Mouse (Mus musculus) 3T3-L1 (cell line): ENCODE results near the gene Pla2g2c.

ENCODE experiments used
- DNase-seq: peaks from one replicate; pipeline ENCODE4 v3.0.0-alpha.2; 2015; ENCODE audit warnings: low read depth, low spot score

Gene Pla2g2c

DNA sequence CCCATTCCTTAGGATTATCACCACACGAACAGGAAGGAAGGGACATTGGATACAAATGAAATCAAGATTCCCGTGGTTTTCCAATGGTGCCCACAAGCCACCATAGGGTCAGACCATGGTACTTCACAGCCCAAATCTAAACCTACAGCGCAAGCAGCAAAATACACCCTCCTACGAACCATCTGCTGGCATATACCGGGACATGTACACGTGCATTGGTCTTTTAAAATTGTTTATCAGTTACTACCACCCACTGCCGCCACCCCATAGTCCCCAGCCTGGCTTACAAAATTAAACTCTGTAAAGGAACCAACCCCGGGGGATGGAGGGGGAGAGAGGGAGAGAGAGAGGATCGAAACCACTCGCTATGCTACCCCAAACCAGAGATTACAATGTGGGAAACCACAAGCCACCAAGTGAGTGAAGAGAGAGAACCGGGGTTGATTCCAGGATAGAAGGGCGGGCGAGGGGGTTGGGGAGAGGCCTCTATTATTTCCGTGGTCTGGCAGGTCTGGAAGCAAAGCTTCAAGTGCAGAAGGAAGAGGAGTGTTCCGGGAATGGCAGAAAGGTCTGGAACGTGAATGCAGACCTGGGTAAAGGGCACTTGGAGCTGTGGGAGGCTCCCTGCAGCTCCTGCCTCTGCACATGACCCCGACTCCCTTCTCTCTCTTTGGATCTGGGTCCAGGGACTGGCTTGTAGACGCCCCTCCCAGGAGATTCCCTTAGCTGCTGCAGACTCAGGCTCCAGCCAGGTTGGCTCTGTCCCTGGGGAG, at the start of gene Pla2g2c:
Gene Pla2g2c (plus strand): TSS at position 439 of the 773 bp plus-strand sequence.
- no peak for DNase-seq

DNA sequence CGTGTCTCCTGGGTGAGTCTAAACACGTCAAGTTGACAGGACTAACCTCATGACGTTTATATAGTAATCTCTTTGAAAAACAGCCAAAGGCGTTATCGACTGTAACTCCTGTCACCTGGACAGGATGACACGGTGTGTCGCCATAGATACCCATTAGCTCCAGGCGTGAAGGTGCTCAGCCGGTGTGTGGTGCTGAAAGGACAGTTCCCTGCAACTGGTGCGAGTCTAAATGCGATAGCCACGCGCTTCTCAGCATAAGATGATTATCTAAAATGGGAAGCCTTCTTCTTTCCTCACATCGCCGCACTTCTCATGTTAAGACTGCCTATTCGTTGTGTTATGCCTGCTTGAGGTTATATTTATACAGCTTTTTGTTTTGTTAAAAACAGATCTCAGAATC, 48.1 kb upstream of the Pla2g2c start:
- peak; percentile 4 for DNase-seq

DNA sequence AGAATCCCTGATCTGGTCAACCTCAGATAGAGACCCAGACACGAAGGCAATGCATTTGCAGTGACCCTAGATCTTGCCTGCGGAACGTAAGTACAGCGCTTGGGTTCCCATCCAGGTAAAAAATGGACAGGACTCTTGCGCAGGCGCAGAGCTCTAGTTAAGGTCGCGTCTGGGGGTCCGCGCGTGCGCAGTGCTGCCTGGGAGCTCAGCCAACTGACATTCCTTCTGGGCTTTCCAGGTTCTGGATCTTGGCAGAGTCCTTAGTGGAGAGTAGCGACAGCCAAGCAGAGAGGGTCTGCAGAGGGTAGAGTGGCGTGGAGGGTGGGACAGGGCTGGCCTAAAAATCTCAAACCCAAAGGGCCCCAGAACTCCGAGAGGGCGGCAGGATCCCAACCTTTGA, 47.0 kb upstream of the Pla2g2c start:
- DNase-seq, result no peak

DNA sequence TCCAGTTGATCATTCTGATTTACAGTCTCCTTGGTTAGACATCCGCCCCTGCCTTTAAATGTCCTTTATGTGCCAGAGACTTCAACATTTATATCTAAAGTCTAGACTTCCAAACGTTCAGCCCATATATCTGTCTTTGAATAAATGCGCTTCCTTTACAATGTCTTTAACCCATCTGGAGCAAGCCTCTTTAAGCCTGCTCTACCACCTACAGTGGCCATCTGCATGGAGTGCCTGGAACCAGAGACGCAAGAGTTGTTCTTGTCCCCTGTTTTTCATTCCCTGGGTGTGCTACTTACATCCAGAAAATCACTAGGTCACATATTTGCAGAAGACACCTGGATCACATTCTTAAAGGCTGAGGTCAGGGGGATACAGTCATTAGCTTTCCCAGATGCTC, 44.5 kb upstream of the Pla2g2c start:
- DNase-seq, result no peak

DNA sequence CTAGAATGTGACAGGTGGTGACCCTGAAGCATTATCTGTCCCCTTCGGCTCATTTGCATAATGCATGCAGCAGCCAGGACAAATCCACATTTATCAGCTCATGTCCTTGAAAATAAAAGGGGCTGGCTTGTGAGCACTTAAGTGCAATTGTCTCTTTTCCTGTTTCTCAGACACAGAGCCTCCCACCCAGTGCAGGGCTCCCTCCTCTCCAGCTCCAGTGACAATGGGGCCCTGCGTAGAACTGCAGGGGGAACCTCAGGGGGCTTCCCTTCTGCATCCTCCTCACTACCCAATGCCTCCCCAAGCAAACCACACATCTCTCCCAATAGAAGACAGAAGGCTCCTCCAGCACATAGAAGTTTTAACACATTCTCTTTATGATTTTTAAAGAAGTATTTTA, 41.8 kb upstream of the Pla2g2c start:
- no peak for DNase-seq

DNA sequence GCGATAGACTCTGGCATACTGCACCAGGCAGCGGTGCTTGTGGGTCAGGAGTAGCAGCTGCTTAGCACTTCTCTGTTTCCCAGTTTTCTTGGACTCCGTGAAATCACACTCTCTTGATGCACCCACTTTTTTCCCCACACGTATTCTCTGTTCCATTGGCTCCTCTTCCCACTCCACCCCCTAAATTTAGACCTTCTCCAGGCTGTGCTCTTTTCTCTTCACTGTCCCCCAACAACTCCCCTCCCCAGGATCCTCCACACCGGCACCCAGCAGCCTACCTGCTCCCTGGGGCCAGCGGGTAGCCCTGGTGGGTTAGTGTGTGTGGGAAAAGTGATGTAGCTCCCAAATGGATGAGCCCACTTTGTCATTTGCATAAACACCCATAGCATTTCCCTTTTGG, 38.8 kb upstream of the Pla2g2c start:
- DNase-seq, result no peak

DNA sequence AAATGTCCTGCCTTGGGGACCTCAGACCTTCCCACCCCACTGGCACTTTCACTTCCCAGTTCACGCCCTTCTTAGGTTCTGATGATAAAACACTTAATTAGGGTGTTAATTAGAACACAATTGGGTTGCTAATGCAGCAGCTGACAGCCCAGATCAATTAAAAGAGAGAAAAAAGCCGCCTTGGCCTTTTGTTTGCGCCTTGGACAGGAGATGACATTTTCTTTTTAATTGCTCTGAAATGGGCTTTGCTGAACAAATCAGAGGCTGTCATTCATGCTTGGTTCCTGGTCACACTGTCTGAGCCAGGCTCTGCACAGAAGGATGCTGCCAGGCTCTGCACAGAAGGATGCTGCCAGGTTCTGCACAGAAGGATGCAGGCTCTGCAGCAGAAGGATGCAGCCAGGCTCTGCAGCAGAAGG, 35.5 kb upstream of the Pla2g2c start:
- DNase-seq, result no peak

DNA sequence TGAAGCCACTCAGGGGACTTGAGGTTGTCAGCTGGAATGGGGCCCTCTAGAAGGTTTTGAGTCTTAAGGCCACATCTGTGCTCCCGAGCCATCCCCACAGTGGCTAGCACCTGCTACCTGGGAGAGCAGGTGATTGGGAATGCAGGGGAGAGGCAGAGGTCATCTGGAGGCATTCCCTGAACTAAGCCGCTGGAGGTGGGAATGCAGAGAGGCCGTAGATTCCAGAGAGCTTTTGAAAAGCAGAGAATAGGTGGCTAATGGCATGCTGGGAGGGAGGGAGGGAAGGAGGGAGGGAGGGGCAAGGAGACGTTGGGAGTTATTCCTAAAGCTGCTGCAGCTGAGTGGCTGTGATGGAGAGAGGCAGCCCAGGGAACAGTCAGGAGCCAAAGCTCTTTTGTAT, 34.0 kb upstream of the Pla2g2c start:
- no peak for DNase-seq

DNA sequence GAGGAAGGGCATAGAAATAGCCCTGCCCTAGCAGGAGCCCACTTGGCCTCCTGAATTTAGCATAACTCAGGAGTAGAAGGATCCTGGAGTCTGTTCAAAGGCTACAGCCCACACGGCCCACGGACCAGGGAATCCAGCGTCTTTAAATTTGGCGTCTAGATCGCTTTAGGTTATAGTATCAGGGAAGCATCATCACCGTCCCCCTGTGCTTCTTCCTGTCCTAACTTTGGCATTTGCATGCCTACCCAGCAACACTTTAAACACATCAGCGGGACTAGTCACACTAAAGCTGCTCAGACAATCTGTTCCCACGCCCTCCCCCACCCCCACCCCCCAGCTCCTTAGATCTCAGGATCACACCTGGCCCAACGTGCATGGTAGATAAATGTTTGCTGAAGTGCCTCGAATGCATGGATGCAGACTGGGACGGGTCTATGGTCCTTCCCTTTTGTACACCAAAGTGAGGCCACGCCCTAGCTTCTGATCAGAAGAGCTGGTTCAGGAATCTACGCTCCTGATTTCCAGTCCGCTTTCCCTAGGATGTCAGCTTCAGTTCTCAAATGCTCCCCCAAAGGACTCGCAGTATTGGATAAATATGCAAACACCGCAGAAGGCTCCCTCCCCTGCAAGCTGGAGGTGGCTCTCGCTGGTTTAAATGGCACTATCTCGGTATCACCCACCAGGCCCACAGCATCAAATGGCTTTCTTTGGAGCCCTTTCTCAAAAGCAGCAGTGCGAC, 33.0 kb upstream of the Pla2g2c start:
- DNase-seq, result no peak

DNA sequence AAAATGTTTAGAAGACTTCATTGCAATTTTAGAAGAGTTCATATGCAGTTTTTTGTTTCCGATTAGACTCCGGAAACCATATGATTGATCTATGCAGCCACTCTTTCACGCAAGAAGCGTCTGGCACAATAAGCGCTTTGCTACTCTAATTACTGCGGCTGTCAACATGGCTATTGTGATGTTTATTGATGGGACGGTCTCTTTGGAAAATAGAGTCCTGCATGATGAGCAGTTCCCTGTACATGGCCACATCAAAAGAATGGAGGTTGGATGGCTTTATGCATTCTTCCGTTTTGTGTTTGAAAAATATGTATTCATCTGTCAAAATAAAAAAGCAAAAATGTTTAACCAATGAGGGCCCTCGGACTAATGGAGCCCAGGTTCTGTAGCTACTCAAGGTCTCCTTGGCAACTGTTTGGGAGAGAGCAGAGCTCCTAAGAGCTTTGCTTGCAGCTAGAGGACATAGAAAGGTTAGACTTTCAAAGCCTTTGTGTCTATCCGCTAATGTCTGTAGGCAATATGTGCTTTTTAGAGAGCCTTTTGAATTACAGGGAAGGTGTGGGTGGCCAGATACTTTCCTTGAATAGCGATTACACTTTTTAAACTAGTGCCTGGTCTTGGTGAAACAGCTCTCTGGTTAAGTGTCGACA, 31.4 kb upstream of the Pla2g2c start:
- no peak for DNase-seq

DNA sequence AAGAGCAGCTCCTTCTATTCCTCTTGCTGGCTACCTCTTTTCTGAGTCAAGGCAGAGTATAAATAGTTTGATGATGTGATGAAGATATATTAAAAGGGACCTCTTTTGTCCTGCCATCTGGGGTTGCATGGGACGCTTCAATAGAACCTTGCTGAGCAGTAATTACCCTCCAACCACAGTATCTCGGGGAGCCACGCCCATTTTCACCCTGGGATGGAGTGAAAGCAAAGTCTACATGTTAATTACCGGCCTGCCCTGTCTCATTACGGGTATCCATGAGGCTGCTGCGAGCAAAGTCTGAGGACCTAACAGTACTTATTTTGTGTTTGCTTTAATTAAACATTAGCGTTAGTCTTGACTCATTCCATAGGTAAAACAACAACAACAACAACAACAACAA, 27.9 kb upstream of the Pla2g2c start:
- DNase-seq, result no peak

DNA sequence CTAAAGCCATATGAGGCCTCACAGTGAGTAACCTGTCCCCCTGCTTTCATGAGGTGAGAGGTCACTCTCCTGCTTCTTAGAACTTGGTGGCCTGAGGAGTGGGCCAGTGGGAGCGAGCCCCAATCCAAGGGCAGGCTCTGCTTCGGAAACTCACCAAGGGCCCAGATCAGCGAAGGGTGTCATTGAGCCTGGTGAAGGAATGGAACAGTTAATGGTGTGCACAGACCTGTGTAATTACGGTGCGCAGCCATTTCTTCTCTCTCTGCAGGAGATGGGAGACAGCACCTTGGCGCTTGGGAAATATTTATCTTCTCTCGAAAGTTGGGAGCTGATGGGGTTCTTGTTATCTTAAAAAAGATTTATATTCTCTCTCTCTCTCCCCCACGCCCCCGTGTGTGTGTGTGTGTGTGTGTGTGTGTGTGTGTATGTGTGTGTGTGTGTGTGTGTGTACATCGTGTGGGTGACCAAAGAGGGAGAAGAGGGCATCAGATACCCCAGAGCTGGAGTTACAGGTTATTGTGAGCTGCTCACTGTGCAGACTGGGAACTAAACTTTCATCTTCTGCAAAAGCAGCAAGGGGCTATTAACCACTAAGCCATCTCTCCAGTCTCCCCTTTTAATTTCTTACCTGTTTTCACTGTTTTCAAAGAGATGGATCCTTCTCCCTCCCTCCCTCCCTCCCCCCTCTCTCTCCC, 27.3 kb upstream of the Pla2g2c start:
- DNase-seq, result no peak

DNA sequence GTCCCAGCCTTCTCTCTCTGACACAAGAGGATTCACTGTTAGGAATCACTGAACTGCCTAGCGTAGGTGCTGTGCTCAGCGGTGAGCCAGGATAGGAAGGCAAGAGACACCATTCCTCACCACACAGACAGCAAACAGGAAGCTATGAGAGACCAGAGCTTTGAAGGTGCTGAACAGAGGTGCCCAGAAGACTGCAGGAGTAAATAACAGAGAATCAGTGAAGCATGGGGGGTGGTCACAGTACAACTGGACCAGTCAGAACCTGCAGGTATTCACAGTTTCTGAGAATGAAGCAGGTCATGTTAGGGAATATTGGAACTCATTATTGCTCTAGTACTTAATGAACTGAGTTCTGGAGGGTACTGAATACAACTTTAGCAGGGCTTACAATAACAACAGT, 26.3 kb upstream of the Pla2g2c start:
- DNase-seq, result no peak

DNA sequence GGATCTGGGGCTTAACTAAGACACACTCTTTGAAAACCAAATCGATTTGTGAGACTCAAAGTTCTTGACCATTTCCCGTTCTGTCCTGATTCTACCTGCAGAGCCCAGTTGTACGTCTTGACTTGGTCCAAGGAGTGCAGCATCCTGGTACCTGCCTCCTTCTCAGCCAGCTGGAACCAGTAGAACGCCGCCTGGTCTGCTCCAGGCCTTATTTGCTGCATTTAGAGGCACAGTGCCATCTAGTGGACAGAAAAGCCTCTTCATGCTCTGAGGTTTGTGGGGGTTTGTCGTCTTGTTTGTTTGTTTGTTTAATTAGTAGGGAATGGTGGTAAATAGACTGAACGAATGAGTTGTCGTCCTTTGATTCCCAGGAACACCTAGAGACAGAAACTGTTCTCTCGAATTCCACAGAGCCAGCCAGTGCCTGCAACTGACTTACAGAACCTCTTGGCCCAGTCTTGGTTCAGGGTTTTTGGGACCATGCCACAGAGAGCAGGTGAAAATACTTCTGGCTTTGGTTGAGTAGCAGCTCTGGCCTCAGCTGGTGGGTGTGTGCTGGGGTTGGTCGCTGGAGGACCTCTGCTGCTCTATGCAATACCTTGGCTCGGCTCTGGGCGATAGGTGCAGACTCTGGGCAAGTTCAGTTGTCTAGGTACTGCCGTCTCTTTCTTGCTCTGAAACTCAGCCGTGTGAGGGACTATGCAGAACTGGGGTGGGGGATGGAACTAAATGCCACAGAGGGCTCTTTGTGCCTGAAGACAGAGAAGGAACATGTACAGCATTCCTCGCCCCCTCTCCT, 24.2 kb upstream of the Pla2g2c start:
- peak; percentile 66 for DNase-seq

DNA sequence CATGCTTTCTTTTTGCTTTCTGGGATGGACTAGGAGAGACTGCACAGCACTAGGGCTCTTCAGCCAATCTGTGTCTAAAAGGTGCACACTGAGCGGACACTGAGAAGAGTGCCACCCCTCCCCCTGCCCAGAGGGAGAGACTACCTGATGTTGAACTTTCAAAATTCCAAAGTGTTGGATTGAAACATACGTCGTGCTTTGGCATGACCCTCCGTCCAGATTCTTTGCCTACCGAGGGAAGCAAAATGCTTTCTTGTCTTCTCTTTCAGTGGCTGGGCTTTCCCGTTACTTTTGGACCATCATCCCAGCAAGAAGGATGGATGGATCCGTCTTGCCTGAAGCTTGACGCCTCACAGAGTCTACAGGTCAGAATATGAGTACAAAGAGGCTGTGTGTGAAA, 23.5 kb upstream of the Pla2g2c start:
- DNase-seq, result no peak

DNA sequence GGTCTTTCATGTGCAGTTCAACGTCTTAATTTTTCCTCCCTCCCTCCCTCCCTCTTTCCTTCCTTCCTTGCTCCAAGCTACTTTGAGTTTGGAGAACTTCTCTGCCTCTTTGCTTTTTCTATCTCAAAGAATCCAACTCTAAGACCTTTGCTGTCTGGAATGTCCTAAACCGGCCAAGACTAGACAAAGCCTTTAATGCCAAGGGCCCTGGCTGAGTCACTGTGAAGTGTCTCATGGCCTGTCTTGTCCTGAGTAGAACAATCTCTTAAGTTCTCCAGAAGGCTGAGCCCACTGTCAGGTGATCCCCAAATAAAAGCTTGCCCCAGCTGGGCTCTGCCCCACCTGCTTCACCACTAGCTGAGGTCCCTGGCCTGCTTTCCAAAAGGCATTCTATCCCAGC, 22.6 kb upstream of the Pla2g2c start:
- DNase-seq, result peak; percentile 7

DNA sequence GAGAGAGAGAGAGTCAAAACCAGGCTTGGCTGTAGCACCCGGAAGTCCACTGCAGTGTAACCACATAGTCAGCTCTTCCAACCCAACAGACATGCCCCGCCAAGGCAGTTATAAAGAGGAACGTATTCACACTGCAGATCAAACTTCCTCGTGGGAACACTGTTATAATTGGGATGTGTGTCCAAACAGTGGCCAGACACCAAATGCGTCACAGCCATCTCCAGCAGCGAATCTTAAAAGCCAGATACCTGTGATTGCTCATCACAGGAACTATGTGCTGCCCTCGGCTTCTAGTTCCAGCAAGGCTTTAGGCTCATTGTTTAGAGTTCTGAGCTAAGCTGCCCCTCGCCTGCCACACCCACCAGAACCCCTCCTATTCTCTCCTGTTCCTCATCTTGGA, 22.1 kb upstream of the Pla2g2c start:
- peak; percentile 5 for DNase-seq

DNA sequence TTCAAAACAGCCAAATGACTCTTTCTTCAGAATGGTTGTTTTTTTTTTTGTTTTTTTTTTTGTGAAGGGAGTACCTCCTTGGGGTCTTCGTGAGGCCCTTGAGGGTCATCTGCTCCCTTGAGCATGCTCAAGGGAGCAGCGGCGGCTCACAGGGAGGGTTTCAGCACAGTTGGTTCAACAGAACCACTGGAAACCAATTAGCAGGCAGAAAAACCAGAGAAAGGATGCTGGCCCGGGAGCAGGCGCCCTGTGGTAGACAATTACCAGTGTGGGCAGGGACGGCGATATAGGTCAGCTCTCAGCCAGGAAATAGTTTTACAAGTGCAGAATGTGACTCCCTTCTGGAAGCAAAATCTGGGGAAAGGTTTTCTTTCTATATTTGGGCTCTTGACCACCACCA, 21.0 kb upstream of the Pla2g2c start:
- no peak for DNase-seq

DNA sequence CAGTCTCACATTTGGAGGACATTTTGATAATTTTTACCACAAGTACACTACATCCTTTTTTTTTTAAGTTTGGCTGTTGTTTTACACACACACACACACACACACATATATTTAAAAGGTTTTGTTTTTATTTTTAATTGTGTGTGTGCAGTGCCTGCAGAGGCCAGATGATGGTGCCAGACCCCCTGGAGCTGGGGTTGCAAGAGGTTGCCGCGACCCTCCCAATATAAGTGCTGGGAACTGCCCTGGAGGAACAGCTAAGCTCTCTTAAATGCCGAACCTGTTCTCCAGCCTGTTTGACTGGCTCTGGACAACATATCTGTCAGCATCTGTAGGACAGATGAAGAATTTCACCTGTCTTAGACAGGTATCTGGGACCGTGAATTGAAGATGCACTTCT, 20.4 kb upstream of the Pla2g2c start:
- DNase-seq, result no peak

DNA sequence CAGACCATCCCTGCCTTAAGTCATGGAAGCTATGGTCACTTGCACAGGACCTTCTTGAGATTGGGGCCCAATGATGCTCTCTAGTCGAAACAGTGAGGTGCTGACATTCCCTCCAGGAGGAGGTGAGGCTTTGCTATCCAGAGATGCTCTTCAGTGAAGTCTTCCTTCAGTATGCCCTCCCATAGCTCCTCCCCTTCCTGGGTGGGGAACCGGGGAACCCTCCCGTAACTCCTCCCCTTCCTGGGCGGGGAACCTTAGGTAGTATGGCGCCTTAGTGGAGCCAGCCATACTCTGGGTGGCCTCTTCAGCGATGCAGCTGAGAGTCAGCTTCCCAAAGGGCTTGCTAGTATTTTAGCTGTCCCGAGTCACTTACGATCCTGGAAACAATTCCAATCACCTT, 18.0 kb upstream of the Pla2g2c start:
- no peak for DNase-seq

DNA sequence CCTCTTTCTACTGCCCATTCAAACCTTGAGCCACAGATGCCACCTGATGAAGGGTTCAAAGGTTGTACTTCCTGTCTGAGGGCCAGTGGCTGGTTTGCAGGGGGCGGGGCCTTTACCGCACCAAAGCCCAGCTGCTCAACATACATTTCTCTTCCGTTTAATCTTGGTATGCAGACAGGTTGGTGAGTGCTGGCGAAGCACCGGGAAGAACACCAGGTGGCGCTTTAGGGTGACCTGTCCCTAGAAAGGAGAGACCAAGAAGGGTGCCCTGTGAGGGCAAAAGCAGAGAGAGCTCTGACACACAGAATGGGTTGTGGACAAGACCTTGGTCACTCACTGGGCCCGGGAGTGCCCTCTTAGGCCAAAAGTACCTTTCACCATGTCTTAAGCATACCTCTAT, 16.0 kb upstream of the Pla2g2c start:
- DNase-seq, result peak; percentile 47
